Mouse (Mus musculus): ENCODE measurements around the gene Rchy1. TPM values are rescaled to one million over a fixed set of nuclear protein-coding genes. Genes with fewer than 3 reads are reported as not detected.
A peak's percentile ranks its signal among the peaks of the same experiment; 100 is the strongest.

Gene Rchy1
- 10 to 100 TPM; 38.3 to 42.3 TPM for total RNA-seq (2021)

DNA sequence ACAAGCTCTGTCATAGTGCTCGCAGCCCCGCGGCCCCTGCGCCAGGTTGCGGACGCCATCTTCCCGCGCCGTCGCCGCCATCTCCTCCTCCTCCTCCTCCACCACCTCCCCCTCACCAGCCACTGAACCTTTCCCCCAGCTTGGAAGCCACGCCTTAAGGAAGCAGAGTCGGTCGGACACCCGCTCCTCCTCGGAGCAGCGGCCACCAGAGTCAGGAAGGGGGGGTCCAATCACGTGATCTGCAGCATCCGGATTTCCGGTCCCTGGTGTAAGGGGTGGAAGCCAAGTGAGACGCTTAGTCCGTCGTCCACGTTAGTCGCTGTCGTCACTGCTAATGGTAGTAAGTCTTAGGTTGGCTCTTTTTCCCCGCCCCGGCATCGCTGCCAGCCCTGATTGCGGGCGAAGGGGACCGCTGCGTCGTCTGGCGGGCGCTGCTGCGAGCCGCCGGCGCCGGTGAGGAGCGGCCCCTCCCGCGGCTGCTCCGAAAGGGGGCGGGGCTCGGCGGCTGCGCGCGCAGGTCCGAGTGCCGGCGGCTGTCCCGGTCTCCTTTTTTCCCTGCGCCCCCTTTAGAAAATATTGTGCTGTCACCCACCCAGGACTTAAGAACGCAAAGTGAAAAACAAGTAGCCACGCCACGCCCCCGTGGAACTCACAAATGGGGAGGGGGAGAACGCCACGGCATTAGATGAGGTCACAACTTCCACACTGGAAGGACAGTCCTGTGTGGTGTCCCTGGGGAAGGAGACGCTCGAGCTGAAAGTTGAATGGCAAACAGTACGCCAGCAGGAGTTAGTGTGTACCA lies at the start of gene Rchy1:
Rchy1 (minus strand) TSS at position 430 of the 802 bp plus-strand sequence.
- intact Hi-C loops (cut with DNase I) = loop anchor here (2.0 to 5.0 kb wide), 2 partner anchors 80 to 154 kb away; partner anchors contain the start of gene Cdkl2
- peak; percentile 97 for DNase-seq

DNA sequence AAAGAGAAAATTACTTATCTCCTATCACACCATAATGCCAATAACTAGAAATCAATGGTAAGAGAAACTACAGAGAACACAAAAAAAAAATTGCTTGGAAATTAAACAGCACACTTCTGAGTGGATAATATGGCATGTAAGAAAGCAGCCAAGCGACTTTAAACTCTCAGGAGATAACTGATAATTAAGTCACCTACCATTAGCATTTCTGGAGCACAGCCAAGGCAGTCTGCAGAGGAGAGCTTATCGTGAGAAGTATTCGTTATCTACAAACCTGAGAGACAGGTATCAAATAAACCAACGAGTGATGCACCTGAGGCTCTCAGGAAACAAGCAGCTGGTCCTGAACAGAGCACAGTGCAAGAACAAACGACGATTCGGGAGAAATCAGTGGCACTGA lies 48.9 kb upstream of the Rchy1 start:
- DNase-seq = no peak
- intact Hi-C loops (cut with DNase I) = no loop called here

DNA sequence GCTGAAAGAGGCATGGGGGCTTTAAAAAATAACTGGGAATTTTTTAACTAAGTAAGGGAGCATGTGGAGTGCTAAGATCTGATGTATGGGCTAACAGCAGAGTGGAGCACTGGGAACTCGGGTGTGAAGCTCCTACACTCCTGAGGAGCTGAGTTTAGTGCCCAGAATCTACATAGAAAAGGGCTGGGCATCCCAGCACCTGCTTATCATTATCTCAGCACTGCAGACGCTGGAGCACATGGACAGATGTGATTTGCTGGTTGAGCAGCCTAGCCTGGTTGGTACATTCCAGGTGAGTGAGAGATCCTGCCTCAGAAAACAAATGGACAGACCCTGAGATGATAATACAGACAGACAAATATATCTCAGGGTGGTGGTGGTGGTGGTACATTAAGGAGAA lies 47.0 kb upstream of the Rchy1 start:
- intact Hi-C loops (cut with DNase I) = no loop called here
- DNase-seq = no peak

DNA sequence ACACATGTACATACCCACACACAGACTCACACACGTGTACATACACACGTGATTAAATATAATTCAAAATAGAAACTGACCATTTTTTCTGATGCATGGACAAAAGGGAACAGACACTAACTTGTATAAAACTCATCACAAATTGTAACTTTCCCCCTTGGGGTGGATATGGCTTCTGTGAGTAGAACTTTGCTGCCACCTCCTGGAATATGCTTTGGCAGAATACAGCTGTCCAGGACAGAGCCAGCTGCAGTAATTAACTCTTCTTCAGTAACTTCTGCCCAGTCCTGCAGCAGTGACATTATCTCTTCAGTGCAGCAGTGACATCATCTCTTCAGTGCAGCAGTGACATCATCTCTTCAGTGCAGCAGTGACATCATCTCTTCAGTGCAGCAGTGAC lies 40.1 kb upstream of the Rchy1 start:
- intact Hi-C loops (cut with DNase I) = loop anchor here (2.0 kb wide), 3 partner anchors 90 to 538 kb away; partner anchors contain the start of gene Parm1
- peak; percentile 22 to 44 for DNase-seq

DNA sequence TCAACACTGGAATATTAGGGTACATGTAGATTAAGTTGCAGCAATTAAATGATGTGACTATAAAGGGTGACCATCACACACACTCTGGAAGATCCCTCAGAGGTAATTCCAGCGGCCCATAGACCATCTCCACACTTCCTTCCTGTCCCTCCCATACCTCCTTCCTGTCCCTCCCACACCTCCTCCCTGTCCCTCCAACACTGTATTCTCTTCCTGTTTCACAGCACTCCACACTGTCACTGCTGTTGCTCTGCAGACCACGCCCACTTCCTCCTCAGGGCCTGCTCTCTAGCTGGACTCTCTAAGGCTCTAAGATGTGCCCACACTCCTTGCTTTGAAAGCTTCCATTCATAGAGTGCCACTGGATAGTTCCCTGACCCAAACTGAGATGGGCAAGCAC lies 37.9 kb upstream of the Rchy1 start:
- intact Hi-C loops (cut with DNase I) = no loop called here
- peak; percentile 2 to 19 for DNase-seq

DNA sequence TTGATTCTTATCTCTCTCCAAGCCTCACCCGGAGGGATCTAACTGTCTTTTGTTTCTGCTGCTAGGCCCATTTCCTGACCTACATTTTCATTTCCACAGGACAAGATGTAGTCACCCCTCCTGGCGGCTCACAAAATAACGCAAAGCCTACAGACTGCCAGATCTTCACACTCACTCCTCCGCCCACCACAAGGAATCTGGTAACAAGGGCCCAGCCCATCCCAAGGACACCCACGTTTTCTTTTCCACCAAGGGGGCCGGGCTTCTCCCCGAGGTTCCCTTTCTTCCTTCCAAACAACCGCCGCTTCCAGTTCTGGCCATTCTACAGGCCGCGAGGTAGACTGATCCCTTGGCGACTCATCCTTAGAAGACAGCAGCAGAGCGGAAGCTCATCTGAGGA lies 31.7 kb upstream of the Rchy1 start:
- intact Hi-C loops (cut with DNase I) = no loop called here
- DNase-seq = peak; percentile 19 to 31

DNA sequence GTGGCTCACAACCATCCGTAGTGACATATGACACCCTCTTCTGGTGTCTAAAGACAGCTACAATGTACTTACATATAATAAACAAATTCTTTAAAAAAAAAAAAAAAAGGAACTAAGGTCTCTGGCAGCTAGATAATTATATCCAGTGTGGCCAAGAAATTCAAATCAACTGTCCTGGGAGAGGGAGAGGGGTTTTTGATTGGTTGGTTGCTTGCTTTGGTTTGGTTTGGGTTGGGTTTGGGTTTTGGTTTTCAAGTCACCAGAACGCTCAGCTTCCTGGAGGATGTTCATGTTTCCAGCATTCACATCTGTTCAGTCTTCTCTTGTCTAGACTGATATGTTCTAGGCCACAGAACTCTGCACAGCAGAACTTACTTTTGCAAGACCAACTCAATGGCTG lies 30.2 kb upstream of the Rchy1 start:
- DNase-seq = no peak
- intact Hi-C loops (cut with DNase I) = no loop called here

DNA sequence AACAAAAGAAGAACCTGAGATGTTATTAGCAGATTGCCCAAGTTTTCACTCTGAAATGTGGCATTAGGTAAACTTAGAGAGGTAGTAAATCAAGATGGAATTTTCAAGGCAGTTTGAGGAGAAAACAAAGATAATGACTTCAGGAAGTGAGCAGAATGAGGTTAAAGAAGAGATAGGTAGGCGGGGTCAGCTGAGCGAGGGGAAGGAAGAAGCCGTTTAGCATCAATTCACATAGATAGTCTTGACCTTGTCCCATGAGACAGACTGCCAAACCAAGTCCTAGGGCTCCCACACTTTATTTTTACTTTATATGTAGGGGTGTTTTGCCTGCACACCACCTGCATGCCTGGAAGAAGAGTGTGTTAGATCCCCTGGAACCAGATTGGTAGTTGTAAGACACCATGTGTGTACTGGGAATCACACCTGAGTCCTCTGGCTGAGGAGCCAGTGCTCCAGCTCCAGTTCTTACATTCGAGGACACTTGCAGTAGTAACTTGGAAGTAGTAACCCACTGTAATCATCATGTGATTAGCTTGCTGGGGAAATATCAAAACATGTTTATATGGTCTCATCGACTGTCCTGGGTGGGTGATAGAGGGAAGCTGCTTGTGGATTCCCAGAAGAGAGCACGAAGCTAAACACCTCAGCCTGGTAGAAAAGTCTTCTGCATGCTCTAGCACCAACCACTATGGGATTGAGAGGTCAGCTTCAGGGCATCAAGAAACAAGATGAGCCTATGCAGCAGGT lies 28.5 kb upstream of the Rchy1 start:
- intact Hi-C loops (cut with DNase I) = no loop called here
- DNase-seq = no peak

DNA sequence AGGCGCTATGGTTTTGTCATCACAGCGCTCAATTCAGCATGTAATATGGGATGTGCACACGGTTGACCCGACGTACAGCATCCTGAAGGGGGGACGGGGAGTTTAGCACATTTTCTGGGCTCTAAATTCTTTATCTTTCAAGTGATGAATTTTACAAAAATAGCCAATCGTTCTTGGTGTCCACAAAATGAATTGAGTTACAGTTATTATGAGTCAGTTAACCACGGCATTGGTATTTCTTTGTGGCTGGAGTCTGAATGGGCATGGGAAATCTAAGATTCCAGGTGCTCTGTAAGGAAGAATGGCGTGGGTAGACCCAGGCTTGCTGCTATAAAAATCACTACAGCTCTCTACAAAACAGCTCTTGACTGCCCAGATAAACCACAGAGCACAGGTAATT lies 26.4 kb upstream of the Rchy1 start:
- intact Hi-C loops (cut with DNase I) = no loop called here
- DNase-seq = no peak

DNA sequence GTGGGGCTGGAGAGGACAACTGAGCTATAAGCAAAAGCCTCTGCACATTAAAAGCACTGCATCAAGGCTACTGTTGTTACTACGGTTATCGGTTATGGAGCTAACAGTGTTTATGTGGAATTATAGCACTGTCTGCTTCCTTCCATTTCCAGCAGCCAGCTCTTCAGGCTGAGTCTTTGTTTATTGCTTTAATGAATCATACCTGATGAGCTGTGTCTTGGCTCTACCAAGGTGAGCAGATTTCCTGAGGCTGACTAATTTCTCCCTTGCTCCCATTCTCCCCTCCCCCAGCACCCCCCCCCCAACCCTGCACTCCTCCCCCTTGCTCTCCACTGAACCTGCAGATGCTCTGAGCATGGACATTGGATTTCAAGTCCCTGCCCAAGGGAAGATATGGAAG lies 24.9 kb upstream of the Rchy1 start:
- no peak for DNase-seq
- intact Hi-C loops (cut with DNase I) = no loop called here

DNA sequence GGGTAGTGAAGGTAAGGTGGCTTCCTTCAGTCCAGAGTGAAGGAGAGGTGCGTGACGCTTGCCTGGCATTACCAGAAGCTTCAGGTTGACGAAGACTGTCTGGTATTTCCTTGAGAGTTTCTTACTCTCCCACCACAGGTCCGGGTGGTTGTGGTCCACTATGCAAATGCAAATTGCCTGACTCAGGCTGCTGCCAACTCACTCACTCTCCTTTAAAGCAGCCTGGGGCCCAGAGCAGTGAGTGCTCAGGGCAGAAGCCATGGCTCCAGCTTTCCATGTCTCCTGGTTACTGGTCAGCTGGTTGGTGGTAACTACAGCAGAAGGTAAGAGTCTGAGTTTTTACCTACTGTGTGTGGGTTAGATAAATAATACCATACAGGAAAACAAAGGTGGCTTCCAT lies 24.4 kb upstream of the Rchy1 start, which contains the start of gene Odaph:
Odaph (plus strand) TSS at position 240 of the 400 bp plus-strand sequence.
- intact Hi-C loops (cut with DNase I) = no loop called here
- DNase-seq = no peak

DNA sequence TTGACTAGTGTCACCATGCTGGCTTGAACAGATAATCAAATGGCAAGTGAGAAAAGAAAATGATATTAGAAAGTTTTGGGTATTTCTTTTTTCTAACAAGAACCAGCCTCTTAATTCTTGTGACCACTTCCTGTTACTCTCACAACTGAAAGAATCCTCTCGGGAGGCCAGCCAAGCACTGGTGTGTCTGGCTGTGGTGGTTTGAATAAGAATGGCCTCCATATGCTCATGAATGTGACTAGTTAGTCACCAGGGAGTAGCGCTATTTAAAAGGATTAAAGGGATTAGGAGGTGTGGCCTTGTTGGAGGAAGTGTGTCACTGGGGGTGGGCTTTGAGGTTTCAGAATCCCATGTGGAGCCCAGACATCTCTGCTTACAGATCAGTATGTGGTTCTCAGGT lies 22.9 kb upstream of the Rchy1 start:
- DNase-seq = no peak
- intact Hi-C loops (cut with DNase I) = no loop called here

DNA sequence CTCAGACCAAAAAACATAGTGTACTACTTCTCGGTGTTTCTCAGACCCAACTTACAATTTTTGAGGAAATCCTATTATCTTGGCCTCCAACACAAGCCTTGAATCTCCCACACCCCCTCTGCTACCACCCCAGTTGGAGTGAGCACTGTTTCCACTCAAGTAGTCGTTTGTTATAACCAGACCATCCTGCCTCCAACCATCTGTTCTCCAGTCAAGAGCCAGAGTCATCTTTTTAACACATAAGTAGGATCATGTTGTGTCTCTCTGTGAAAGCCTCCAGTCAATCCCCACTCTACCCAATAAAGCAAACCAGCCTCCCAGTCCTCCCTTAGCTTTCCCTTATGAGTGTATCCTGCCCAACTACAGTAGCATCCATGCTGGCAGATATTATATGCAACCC lies 20.6 kb upstream of the Rchy1 start:
- DNase-seq = no peak
- intact Hi-C loops (cut with DNase I) = no loop called here

DNA sequence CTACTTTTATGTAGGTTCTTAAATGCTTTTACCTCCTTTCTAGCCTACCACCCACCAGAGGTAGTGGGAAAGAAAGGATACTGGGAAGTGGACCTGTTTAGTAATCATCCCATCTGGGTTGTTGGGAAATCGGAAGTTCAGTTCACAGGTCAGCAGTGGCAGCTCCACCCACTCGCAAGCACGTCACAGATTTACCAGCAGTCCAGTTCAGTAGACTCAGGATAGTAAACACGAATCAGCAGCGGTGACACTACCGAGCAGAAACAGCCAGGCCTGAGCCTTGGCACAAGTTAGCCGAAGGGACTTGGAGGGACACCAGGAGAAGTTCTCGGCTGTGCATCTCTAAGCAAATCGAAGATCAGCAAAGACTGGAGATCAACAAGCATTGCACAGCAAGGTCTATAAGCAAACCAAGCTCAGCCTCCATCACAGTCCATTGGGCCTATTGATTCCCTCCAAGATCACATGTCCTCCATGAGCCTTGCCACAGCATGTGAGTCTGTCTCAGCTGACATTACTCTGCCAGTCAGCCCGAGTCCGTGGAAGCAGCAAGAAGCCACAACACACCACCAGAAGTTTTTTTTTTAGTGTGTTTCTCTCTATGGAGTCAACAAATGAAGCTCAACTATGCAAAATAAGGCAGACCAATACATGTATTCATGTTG lies 18.4 kb upstream of the Rchy1 start:
- intact Hi-C loops (cut with DNase I) = no loop called here
- no peak for DNase-seq

DNA sequence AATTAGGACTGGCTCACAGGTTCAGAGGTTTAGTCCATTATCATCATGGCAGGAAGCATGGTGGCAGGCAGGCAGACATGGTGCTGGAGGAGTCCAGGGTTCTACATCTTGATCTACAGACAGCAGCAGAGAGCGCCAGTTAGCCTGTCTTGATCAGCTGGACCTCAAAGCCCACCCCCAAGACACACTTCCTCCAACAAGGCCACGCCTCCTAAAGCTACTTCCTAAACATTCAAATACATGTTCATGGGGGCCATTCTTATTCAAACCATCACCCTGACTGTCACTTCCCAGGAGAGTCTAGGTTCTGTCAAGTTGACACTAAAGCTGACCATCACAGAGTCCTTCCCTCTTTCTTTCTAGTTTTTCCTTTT lies 14.5 kb upstream of the Rchy1 start:
- DNase-seq = no peak
- intact Hi-C loops (cut with DNase I) = no loop called here

DNA sequence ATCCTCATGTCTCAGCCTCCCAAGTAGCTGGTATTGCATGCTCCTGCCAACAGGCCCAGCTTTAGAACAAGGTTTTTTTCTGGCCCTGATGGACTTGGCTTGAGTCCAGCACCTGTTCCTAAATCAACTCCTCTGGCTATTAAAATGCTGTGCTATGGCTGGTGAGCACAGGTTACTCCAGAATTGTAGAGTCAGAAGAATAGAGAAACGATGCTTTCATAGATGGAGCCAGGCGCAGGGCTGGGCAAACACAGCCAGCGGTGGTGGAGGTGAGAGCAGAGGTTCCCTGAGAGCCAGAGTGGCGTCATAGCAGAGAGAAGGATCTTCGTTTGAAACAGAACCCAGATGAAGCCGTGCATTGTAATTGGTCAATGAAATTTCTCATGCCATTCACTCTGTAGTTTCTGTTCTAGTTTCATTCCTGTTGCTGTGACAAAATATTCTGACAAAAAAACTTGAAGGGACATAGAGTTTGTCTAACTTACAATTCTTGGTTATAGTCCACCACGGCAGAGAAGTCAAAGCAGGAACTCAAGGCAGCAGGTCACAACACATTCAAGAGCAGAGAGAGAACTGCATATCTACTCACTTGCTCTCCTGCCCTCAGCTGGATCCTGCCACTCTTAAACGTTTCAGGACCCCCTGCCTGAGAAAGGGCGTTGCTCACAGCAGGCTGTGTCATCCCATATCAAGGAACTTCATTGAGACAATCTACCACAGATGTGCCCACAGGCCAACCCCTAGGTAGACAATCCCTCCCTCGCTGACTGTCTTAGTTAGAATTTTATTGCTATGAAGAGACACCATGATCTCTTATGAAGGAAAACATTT lies 13.9 kb upstream of the Rchy1 start:
- DNase-seq = no peak
- intact Hi-C loops (cut with DNase I) = no loop called here

DNA sequence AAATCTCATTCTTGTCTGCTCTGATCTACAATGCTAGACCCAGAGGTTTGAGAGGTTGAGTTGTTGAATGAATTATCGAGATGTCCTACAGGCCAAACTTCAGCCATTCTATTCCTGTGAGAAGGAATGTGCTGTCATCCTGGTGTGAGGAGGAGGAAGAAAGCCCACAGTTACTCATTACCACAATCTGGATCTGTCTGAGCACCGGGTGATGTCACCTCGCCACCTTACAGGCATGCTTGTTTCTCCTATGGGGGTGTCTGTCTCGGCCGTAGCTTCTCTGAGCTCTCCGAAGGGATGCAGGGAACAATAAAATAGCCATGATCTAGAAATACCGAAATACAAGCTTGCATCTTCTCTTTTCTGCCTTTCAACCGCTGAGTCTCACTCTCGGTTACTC lies 12.9 kb upstream of the Rchy1 start:
- intact Hi-C loops (cut with DNase I) = no loop called here
- DNase-seq = no peak

DNA sequence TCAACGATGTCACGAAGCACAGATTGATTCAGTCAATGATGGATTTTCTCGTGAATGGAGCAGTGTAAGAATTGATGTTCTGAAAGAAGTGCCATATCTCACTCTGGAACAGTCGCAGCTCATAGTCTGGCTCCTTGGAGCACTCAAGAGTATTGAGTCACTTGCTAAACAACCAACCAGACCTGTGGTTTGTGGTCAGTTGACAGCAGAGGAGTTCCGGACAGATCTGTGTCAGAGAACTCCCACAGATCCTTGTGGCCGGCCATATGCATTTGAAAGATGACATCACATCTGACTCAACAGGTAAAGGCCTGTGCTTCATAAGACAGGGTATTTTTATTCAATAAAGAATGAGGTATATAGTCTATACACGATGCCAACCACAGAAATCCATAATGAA lies 11.1 kb upstream of the Rchy1 start:
- intact Hi-C loops (cut with DNase I) = no loop called here

DNA sequence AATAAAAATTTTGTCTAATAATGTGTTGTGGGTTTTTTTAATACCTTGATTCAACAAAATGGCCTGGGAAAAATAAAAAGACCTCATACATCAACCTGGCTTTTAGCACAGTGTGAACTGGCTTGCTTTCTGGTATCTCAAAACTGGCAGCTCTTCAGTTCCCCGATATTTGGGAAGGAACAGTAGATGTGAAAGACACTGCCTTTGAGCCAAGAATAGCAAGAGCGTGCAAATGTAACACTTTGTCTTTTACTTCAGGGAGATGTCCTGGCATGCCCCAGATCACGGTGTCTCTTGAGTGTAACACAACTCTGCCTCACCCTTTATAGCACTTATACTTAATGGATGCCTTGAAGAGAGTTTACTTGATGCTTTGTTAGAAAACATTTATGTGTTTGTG lies 9.2 kb upstream of the Rchy1 start:
- intact Hi-C loops (cut with DNase I) = no loop called here
- DNase-seq = no peak

More for the DNA sequence above, 11.1 kb upstream of the Rchy1 start:
- DNase-seq = no peak

DNA sequence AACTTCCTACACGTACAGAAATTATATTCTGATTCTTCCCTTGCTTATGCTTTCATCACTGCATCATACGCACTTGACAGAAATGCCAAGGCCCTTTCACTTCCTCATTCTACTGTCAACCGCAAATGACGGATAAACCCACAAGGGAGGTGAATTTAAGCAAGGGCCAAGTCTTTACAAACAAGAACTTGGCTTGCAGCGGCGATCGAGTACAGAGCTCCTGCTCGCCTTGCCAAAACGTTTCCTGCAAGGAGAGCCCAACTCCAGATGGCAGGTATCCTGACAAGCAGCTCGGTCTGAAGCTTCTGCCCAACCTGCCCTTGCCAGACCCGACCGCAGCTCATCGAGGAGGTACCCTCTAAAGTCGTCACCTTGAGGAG lies 619 bp downstream of the Rchy1 start:
- no peak for DNase-seq

DNA sequence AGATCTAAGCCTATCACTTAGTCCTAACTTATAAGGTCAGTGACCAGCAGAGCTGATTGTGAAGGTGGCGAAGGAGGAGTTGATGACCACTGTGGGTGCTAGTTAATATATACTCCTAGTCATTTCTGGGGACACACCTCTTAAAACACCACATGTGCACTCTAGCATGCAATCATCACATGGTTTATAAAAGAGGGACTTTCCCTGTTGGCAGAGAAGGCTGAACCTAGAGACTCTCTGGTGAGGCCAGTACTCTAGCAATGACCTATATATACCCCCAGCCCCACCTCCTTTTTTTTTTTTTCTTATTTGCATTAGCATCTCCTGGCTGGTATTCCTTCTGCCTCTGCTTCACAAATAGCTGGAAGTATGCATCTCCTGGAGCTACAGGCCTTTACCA lies 1.5 kb downstream of the Rchy1 start:
- DNase-seq = peak; percentile 8 to 17
- intact Hi-C loops (cut with DNase I) = loop anchor here (5.0 kb wide), 1 partner anchor 156 kb away; no protein-coding TSS in a partner anchor

More for the DNA sequence above, 619 bp downstream of the Rchy1 start:
- intact Hi-C loops (cut with DNase I) = loop anchor here (2.0 to 5.0 kb wide), 2 partner anchors 81 to 155 kb away; partner anchors contain the start of gene Cdkl2
